Mouse (Mus musculus): ENCODE data around the gene Lrp6.

Gene Lrp6

GRCm38 (mm10) chr6:134529340-134529739 is 37.4 kb downstream of the Lrp6 start:
- no peak for DNase-seq

- DNase-seq, result no peak
Observed at GRCm38 (mm10) chr6:134528396-134528795, 38.4 kb downstream of the Lrp6 start.

- peak in 1 of 2 experiments; percentile 49 for DNase-seq
Observed at GRCm38 (mm10) chr6:134527596-134528128, 39.1 kb downstream of the Lrp6 start.

- no peak for DNase-seq
Observed at GRCm38 (mm10) chr6:134526821-134527595, 39.8 kb downstream of the Lrp6 start.

- no peak for DNase-seq
Observed at GRCm38 (mm10) chr6:134526275-134526674, 40.5 kb downstream of the Lrp6 start.

GRCm38 (mm10) chr6:134521411-134521810 is 45.4 kb downstream of the Lrp6 start:
- no peak for DNase-seq

GRCm38 (mm10) chr6:134520821-134521220 is 45.9 kb downstream of the Lrp6 start:
- no peak for DNase-seq

GRCm38 (mm10) chr6:134518450-134518849 is 48.3 kb downstream of the Lrp6 start:
- no peak for DNase-seq

- DNase-seq, result no peak
Observed at GRCm38 (mm10) chr6:134517141-134517540, 49.6 kb downstream of the Lrp6 start.

GRCm38 (mm10) chr6:134515416-134515815 is 51.3 kb downstream of the Lrp6 start:
- peak in 1 of 2 experiments; percentile 68 for DNase-seq

GRCm38 (mm10) chr6:134513896-134514510 is 52.8 kb downstream of the Lrp6 start:
- peak; percentile 49 to 69 for DNase-seq

GRCm38 (mm10) chr6:134513011-134513410 is 53.8 kb downstream of the Lrp6 start:
- DNase-seq, result no peak

GRCm38 (mm10) chr6:134512478-134512877 is 54.3 kb downstream of the Lrp6 start:
- DNase-seq, result no peak

GRCm38 (mm10) chr6:134511118-134511517 is 55.6 kb downstream of the Lrp6 start:
- DNase-seq, result no peak

- DNase-seq, result no peak
Observed at GRCm38 (mm10) chr6:134510280-134510679, 56.5 kb downstream of the Lrp6 start.

GRCm38 (mm10) chr6:134509731-134510226 is 57.0 kb downstream of the Lrp6 start:
- no peak for DNase-seq

- DNase-seq, result no peak
Observed at GRCm38 (mm10) chr6:134504866-134505265, 61.9 kb downstream of the Lrp6 start.

- no peak for DNase-seq
Observed at GRCm38 (mm10) chr6:134502335-134502734, 64.4 kb downstream of the Lrp6 start.

GRCm38 (mm10) chr6:134500381-134501162 is 66.2 kb downstream of the Lrp6 start:
- DNase-seq, result no peak

- peak; percentile 40 to 48 for DNase-seq
Observed at GRCm38 (mm10) chr6:134499089-134499488, 67.7 kb downstream of the Lrp6 start.

GRCm38 (mm10) chr6:134498518-134498917 is 68.2 kb downstream of the Lrp6 start:
- no peak for DNase-seq

- peak; percentile 47 to 49 for DNase-seq
Observed at GRCm38 (mm10) chr6:134494828-134495698, 71.7 kb downstream of the Lrp6 start.
